Mouse (Mus musculus) MEL (cell line): ENCODE results near the gene Gm20388. TPM values are rescaled to one million over a fixed set of nuclear protein-coding genes. Genes with fewer than 3 reads are reported as not detected.

Experiments
- DNase-seq: peaks from one replicate; pipeline ENCODE4 v3.0.0; 2011; ENCODE audit warnings: low read depth, low spot score
- H3K27ac ChIP-seq: 2 replicates; pipeline ENCODE4 v1.5.1; 2012; ENCODE audit warnings: low read depth, mild to moderate bottlenecking, control low read depth, low read length, moderate library complexity; ENCODE audit not compliant: control insufficient read depth
- H3K27me3 ChIP-seq, 2 experiments: fragments of 150-350 bp in 1 of 2; sonication (generic) in 1 of 2; 2 replicates each; pipeline ENCODE4 v1.6.1; 2012; ENCODE audit warnings: low read length in 2 of 2, mild to moderate bottlenecking in 2 of 2, improper control_type of control experiment in 1 of 2, moderate library complexity in 1 of 2; ENCODE audit not compliant: insufficient read depth in 2 of 2, control insufficient read depth in 1 of 2
- H3K36me3 ChIP-seq, 2 experiments: 2 replicates each; pipeline ENCODE4 v1.6.1; 2012 to 2014; ENCODE audit warnings: low read length in 2 of 2, improper control_type of control experiment in 1 of 2, inconsistent platforms in 1 of 2, mild to moderate bottlenecking in 1 of 2; ENCODE audit not compliant: insufficient read depth in 2 of 2, control insufficient read depth in 1 of 2
- H3K4me1 ChIP-seq, 2 experiments: fragments of 150-350 bp in 1 of 2; sonication (generic) in 1 of 2; 2 replicates each; pipeline ENCODE4 v1.6.1; 2012; ENCODE audit warnings: low read length in 2 of 2, improper control_type of control experiment in 1 of 2, mild to moderate bottlenecking in 1 of 2; ENCODE audit not compliant: insufficient read depth in 2 of 2, control insufficient read depth in 1 of 2
- H3K4me3 ChIP-seq, 2 experiments: fragments of 150-350 bp in 1 of 2; sonication (generic) in 1 of 2; 2 replicates each; pipeline ENCODE4 v1.5.1; 2012; ENCODE audit warnings: low read depth in 2 of 2, low read length in 2 of 2, mild to moderate bottlenecking in 2 of 2, moderate library complexity in 2 of 2, control low read depth in 1 of 2, improper control_type of control experiment in 1 of 2; ENCODE audit not compliant: control insufficient read depth in 1 of 2, insufficient read depth in 1 of 2
- H3K79me2 ChIP-seq: 2 replicates; pipeline ENCODE4 v1.6.1; 2012; ENCODE audit warnings: mild to moderate bottlenecking, low read length, moderate library complexity; ENCODE audit not compliant: control insufficient read depth, poor library complexity, insufficient read depth
- H3K9ac ChIP-seq: 2 replicates; pipeline ENCODE4 v1.6.1; 2012; ENCODE audit warnings: low read depth, mild to moderate bottlenecking, control low read depth, low read length, moderate library complexity; ENCODE audit not compliant: control insufficient read depth, poor library complexity, severe bottlenecking
- H3K9me3 ChIP-seq: fragments of 150-350 bp; sonication (generic); replicated peaks from 2 replicates; pipeline ENCODE4 v1.6.1; 2012; ENCODE audit warnings: mild to moderate bottlenecking, low read length, improper control_type of control experiment, moderate library complexity; ENCODE audit not compliant: insufficient read depth
- CHD2 ChIP-seq: IDR thresholded peaks from 2 replicates; pipeline ENCODE4 v1.6.1; 2011; ENCODE audit warnings: low read length, improper control_type of control experiment
- CTCF ChIP-seq, 3 experiments: IDR thresholded peaks in 2 of 3; conservative IDR thresholded peaks in 1 of 3; 2 replicates each; pipeline ENCODE4 v1.5.1; 2011 to 2012; ENCODE audit warnings: low read length in 3 of 3, low read depth in 2 of 3, mild to moderate bottlenecking in 2 of 3, improper control_type of control experiment in 1 of 3, inconsistent platforms in 1 of 3, mixed read lengths in 1 of 3, moderate library complexity in 1 of 3; ENCODE audit not compliant: control insufficient read depth in 1 of 3, insufficient read depth in 1 of 3, poor library complexity in 1 of 3, severe bottlenecking in 1 of 3
- ELF1 ChIP-seq: IDR thresholded peaks from 2 replicates; pipeline ENCODE4 v1.6.1; 2014; ENCODE audit warnings: low read depth, mild to moderate bottlenecking, inconsistent platforms, low read length, improper control_type of control experiment, moderate library complexity
- EP300 ChIP-seq, 2 experiments: IDR thresholded peaks; 2 replicates each; pipeline ENCODE4 v1.6.1; 2011; ENCODE audit warnings: improper control_type of control experiment in 2 of 2, low read length in 2 of 2, low read depth in 1 of 2, mild to moderate bottlenecking in 1 of 2
- GABPA ChIP-seq: IDR thresholded peaks from 2 replicates; pipeline ENCODE4 v1.6.1; 2012; ENCODE audit warnings: low read depth, mild to moderate bottlenecking, inconsistent platforms, low read length, improper control_type of control experiment, moderate library complexity
- HCFC1 ChIP-seq: IDR thresholded peaks from 2 replicates; pipeline ENCODE4 v1.6.1; 2012; ENCODE audit warnings: low read depth, mild to moderate bottlenecking, inconsistent platforms, low read length, improper control_type of control experiment, moderate library complexity
- JUND ChIP-seq: IDR thresholded peaks from 2 replicates; pipeline ENCODE4 v1.6.1; 2011; ENCODE audit warnings: low read depth, mild to moderate bottlenecking, improper control_type of control experiment, low read length
- KAT2A ChIP-seq: conservative IDR thresholded peaks from 2 replicates; pipeline ENCODE4 v1.6.1; 2012; ENCODE audit warnings: low read depth, low read length, improper control_type of control experiment, inconsistent platforms
- MAFK ChIP-seq: IDR thresholded peaks from 2 replicates; pipeline ENCODE4 v1.6.1; 2011; ENCODE audit warnings: low read depth, mild to moderate bottlenecking, low read length, improper control_type of control experiment, borderline replicate concordance
- MAZ ChIP-seq: IDR thresholded peaks from 2 replicates; pipeline ENCODE4 v1.6.1; 2012; ENCODE audit warnings: low read depth, mild to moderate bottlenecking, inconsistent platforms, low read length, improper control_type of control experiment
- NELFE ChIP-seq: IDR thresholded peaks from 2 replicates; pipeline ENCODE4 v1.6.1; 2011; ENCODE audit warnings: low read depth, low read length, improper control_type of control experiment
- POLR2A ChIP-seq, 2 experiments: IDR thresholded peaks; 2 replicates each; pipeline ENCODE4 v1.6.1; 2011 to 2012; ENCODE audit warnings: low read length in 2 of 2, mild to moderate bottlenecking in 2 of 2, control low read depth in 1 of 2, improper control_type of control experiment in 1 of 2, low read depth in 1 of 2, moderate library complexity in 1 of 2; ENCODE audit not compliant: control insufficient read depth in 1 of 2, insufficient read depth in 1 of 2, poor library complexity in 1 of 2
- POLR2AphosphoS2 ChIP-seq: IDR thresholded peaks from 2 replicates; pipeline ENCODE4 v1.6.1; 2011; ENCODE audit warnings: low read length, improper control_type of control experiment
- RAD21 ChIP-seq: IDR thresholded peaks from 2 replicates; pipeline ENCODE4 v1.6.1; 2011; ENCODE audit warnings: mild to moderate bottlenecking, low read depth, low read length, improper control_type of control experiment
- RCOR1 ChIP-seq: IDR thresholded peaks from 2 replicates; pipeline ENCODE4 v1.6.1; 2012; ENCODE audit warnings: low read depth, mild to moderate bottlenecking, inconsistent platforms, low read length, improper control_type of control experiment
- SMC3 ChIP-seq: IDR thresholded peaks from 2 replicates; pipeline ENCODE4 v1.6.1; 2011; ENCODE audit warnings: low read depth, low read length, improper control_type of control experiment
- TAL1 ChIP-seq: IDR thresholded peaks from 2 replicates; pipeline ENCODE4 v1.6.1; 2012; ENCODE audit warnings: mild to moderate bottlenecking, inconsistent platforms, low read length, moderate library complexity, mixed read lengths
- TCF12 ChIP-seq: IDR thresholded peaks from 2 replicates; pipeline ENCODE4 v1.6.1; 2014; ENCODE audit warnings: low read depth, mild to moderate bottlenecking, inconsistent platforms, low read length, improper control_type of control experiment, moderate library complexity
- UBTF ChIP-seq: IDR thresholded peaks from 2 replicates; pipeline ENCODE4 v1.6.1; 2012; ENCODE audit warnings: low read depth, mild to moderate bottlenecking, inconsistent platforms, low read length, improper control_type of control experiment, moderate library complexity, borderline replicate concordance; ENCODE audit not compliant: insufficient read depth
- USF1 ChIP-seq: IDR thresholded peaks from 2 replicates; pipeline ENCODE4 v1.6.1; 2014; ENCODE audit warnings: low read depth, mild to moderate bottlenecking, inconsistent platforms, low read length, improper control_type of control experiment, moderate library complexity
- USF2 ChIP-seq, 2 experiments: IDR thresholded peaks; 2 replicates each; pipeline ENCODE4 v1.6.1; 2011 to 2012; ENCODE audit warnings: improper control_type of control experiment in 2 of 2, low read length in 2 of 2, borderline replicate concordance in 1 of 2, inconsistent platforms in 1 of 2, low read depth in 1 of 2, mild to moderate bottlenecking in 1 of 2; ENCODE audit not compliant: insufficient read depth in 1 of 2
- ZC3H11A ChIP-seq: IDR thresholded peaks from 2 replicates; pipeline ENCODE4 v1.6.1; 2012; ENCODE audit warnings: low read depth, mild to moderate bottlenecking, inconsistent platforms, low read length, improper control_type of control experiment
- polyA plus RNA-seq, 2 experiments: library from polyadenylated mRNA; stranded (reverse) in 1 of 2; unstranded in 1 of 2; fragments of >175 nt in 1 of 2; fragments of >200 nt in 1 of 2; gene quantifications; 2 replicates each; pipeline versions ENCODE4 v1.2.1 to v1.2.4; 2012; ENCODE audit warnings: low replicate concordance in 2 of 2, low read depth in 1 of 2; ENCODE audit not compliant: insufficient read length in 2 of 2, insufficient read depth in 1 of 2, missing spikeins in 1 of 2
- total RNA-seq: library from RNA; depleted of rRNA; stranded (reverse); fragments of 300-350 nt; gene quantifications from 2 replicates; pipeline ENCODE4 v1.2.3, GENCODE M21; 2012

The Gm20388 gene
- total and polyA plus RNA-seq, 3 experiments: 11.1 to 17.8 TPM; not detected in 1

- H3K27ac ChIP-seq: no peak overlapping the region
- H3K36me3 ChIP-seq: no peaks in the 10 kb centered on the region
- no peaks in the 10 kb centered on the region for H3K9me3 ChIP-seq
- H3K4me3 ChIP-seq: no peak overlapping the region
- no peaks in the 10 kb centered on the region; a peak in 1 of 4 replicates for H3K27me3 ChIP-seq
- H3K4me1 ChIP-seq: no peaks in the 10 kb centered on the region
- no peak overlapping the region for H3K9ac ChIP-seq
- H3K79me2 ChIP-seq: no peaks in the 10 kb centered on the region
- TF ChIP-seq JUND (no peak), POLR2AphosphoS2 (no peak), GABPA (no peak), SMC3 (no peak), USF1 (no peak), EP300 (IDR thresholded peaks at IDR 0.05; ENCODE audit: low read depth in 1 of 2, low read length in 2 of 2) (no peak), HCFC1 (no peak), KAT2A (no peak), RCOR1 (no peak), POLR2A (IDR thresholded peaks at IDR 0.05; ENCODE audit: control insufficient read depth in 1 of 2, insufficient read depth in 1 of 2, low read depth in 1 of 2, low read length in 2 of 2, poor library complexity in 1 of 2) (no peak), CHD2 (no peak), ZC3H11A (no peak), TAL1 (no peak), CTCF (IDR thresholded peaks at IDR 0.05 in 2 of 3, conservative IDR thresholded peaks at IDR 0.05 in 1 of 3; ENCODE audit: control insufficient read depth in 1 of 3, insufficient read depth in 1 of 3, low read depth in 2 of 3, low read length in 3 of 3, poor library complexity in 1 of 3, severe bottlenecking in 1 of 3) (no peak), MAZ (no peak), RAD21 (no peak), MAFK (no peak), TCF12 (no peak)
- no peak for DNase-seq
Measured at GRCm38 (mm10) chr8:121681457-121681856, 1770.8 kb downstream of the Gm20388 start.

GRCm38 (mm10) chr8:121683083-121683832, 1772.6 kb downstream of the Gm20388 start:
- H3K36me3 ChIP-seq: no peaks in the 10 kb centered on the region
- H3K79me2 ChIP-seq: no peaks in the 10 kb centered on the region
- TF ChIP-seq ELF1: no peak
- TF ChIP-seq UBTF: no peak
- no peak for TF ChIP-seq ZC3H11A
- TF ChIP-seq USF2 (IDR thresholded peaks at IDR 0.05; ENCODE audit: borderline replicate concordance in 1 of 2, insufficient read depth in 1 of 2, low read depth in 1 of 2, low read length in 2 of 2): no peak
- TF ChIP-seq NELFE: no peak
- no peaks in the 10 kb centered on the region for H3K27me3 ChIP-seq
- H3K27ac ChIP-seq: no peak overlapping the region
- no peak for DNase-seq
- no peaks in the 10 kb centered on the region for H3K9me3 ChIP-seq
- no peaks in the 10 kb centered on the region for H3K4me1 ChIP-seq
- no peak overlapping the region for H3K9ac ChIP-seq
- no peak overlapping the region for H3K4me3 ChIP-seq
